Mouse (Mus musculus): Measurements from ENCODE around the gene Cryab.

Gene Cryab

GRCm38 (mm10) chr9:50797641-50798040, 46.5 kb downstream of the Cryab start:
- DNase-seq (ENCODE audit: low spot score in 2 of 2): no peak

GRCm38 (mm10) chr9:50798368-50798767, 47.2 kb downstream of the Cryab start:
- no peak for DNase-seq (ENCODE audit: low spot score in 2 of 2)

- no peak for DNase-seq (ENCODE audit: low spot score in 2 of 2)
These were observed 49.9 kb downstream of the Cryab start for GRCm38 (mm10) chr9:50800985-50801384.

GRCm38 (mm10) chr9:50803055-50803671, 52.0 kb downstream of the Cryab start:
- no peak for DNase-seq (ENCODE audit: low spot score in 2 of 2)

Measured in urinary bladder, postnatal 4 days (tissue).